Mouse (Mus musculus) thymus, adult 2 months (tissue): Measurements from ENCODE around the gene Tysnd1.

Experiments used
- CTCF ChIP-seq: fragments of 200-500 bp; IDR thresholded peaks from 2 replicates; pipeline ENCODE4 v1.5.1; 2012; ENCODE audit warnings: mild to moderate bottlenecking, control low read depth, low read length, moderate library complexity, borderline replicate concordance; ENCODE audit not compliant: control insufficient read depth, poor library complexity, insufficient read depth; ENCODE audit errors: extremely low read depth
- POLR2A ChIP-seq: fragments of 200-500 bp; IDR thresholded peaks from 2 replicates; pipeline ENCODE4 v1.6.1; 2012; ENCODE audit warnings: mild to moderate bottlenecking, low read length, control low read depth, moderate library complexity; ENCODE audit not compliant: control insufficient read depth, poor library complexity, insufficient read depth; ENCODE audit errors: extremely low read depth

GRCm38 (mm10) chr10:61747302-61747701, 52.0 kb downstream of the Tysnd1 start:
- no peak for TF ChIP-seq POLR2A
- TF ChIP-seq CTCF = no peak
